Mouse (Mus musculus): ENCODE measurements around the gene Slc15a3.

DNA sequence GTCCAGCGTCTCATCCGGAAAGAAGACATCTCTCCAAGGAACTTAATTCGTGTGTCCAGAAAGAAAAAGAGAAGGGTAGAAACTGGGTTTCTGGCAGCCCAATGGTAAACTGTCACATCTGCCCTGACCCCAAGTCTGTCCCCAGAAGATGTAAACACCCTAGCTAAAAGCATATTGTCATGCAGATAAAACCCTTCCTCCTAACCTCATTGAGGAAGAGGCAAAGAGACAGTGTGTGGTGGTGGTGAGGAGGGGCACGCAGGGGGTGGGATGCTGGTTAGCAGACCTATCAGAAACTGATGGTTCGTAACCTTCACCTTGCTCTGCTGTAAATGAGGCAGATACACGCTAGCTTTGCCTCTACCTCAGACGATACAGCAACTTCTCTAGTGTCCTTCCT lies 18.2 kb upstream of the Slc15a3 start:
- no peak for TF ChIP-seq CTCF (IDR thresholded peaks at IDR 0.05; ENCODE audit: low read depth, low read length)
- TF ChIP-seq POLR2A (IDR thresholded peaks at IDR 0.05; ENCODE audit: borderline replicate concordance, low read depth, low read length) = no peak

Measured in bone marrow macrophage, adult 2 months (primary cell).